ENCODE assay signal across 22 mouse cellular contexts in the genomic region with DNA sequence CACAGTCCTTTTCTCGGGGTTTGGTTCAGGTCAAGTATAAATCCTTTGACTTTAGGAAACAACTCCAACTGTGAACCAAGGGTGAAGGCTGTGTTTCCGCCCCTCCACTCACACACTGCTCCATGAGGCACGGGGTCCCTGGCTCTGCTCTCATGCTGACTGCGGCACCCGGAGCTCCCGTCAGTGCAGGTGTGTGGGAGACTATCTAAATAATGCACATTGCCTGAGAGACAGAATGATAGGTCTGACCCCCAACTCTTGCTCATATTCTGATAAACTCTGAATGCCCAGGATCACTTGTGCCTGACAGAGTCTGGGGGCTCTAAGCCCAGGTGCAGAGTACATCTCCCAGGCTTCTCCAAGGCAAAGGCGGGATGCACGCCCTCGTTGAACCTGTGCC.
DNase-seq lines count a peak whose midpoint lies in the region; ATAC-seq and TF ChIP-seq lines count a peak whose summit lies in the region.
"Had no signal": no experiment of that assay in that cellular context is flagged by ENCODE, and none has a peak within 500 bp of the region (broad histone marks: within the 10 kb centered on the region; RNA-seq: fewer than 3 reads in every experiment).

No protein-coding gene starts in this region.

- H3K27me3 ChIP-seq in heart, embryonic 11.5 days (ENCODE audit: control insufficient read depth, insufficient read depth, low read length): no peaks in the 10 kb centered on the region
- H3K27me3 ChIP-seq in midbrain, embryonic 10.5 days (ENCODE audit: low read depth, poor library complexity, severe bottlenecking): no peaks in the 10 kb centered on the region
- no peaks in the 10 kb centered on the region for H3K27me3 ChIP-seq in midbrain, embryonic 11.5 days (ENCODE audit: control insufficient read depth, insufficient read depth, low read length)
- H3K27me3 ChIP-seq: CH12.LX had no signal

- ATAC-seq in heart, embryonic 11.5 days (replicated peaks; ENCODE audit: insufficient number of reproducible peaks, low FRiP score, low TSS enrichment): no peak
- ATAC-seq in midbrain, embryonic 11.5 days (ENCODE audit: low FRiP score): no peak
- 0 out of 2 replicates have a peak, but pooled peaks have one; percentile 14 for ATAC-seq in megakaryocyte-erythroid progenitor cell, adult 5-6 weeks (replicated peaks; ENCODE audit: low FRiP score, low TSS enrichment, poor library complexity, severe bottlenecking)
- ATAC-seq: activated CD4-positive, CD25-positive, alpha-beta regulatory T cell, adult 4 months; CD4-positive, CD25-positive, alpha-beta regulatory T cell, adult 4 months; Patski had no signal

- H3K4me3 ChIP-seq in heart, embryonic 11.5 days (ENCODE audit: low read depth, low read length): no peak overlapping the region
- H3K4me3 ChIP-seq in left cerebral cortex, adult 2 months: no peak overlapping the region
- H3K4me3 ChIP-seq in midbrain, embryonic 10.5 days: no peak overlapping the region
- H3K4me3 ChIP-seq in midbrain, embryonic 11.5 days (ENCODE audit: low read depth, low read length): no peak overlapping the region

- DNase-seq in heart, adult 11 months: peak; percentile 66
- no peak for DNase-seq in left cerebral cortex, adult 2 months (ENCODE audit: extremely low spot score in 1 of 2, low spot score in 2 of 2)
- DNase-seq in left cerebral cortex, postnatal 25 days (ENCODE audit: low spot score in 2 of 2): no peak
- DNase-seq in midbrain, embryonic 10.5 days (ENCODE audit: low spot score): no peak
- DNase-seq in midbrain, embryonic 11.5 days (ENCODE audit: low spot score, missing footprints): no peak
- DNase-seq in thymus, postnatal 25 days: no peak
- DNase-seq: adrenal gland, adult 2 months; adrenal gland, adult 8-10 months; adrenal gland, postnatal 10 days; adrenal gland, postnatal 14 days; adrenal gland, postnatal 25 days; adrenal gland, postnatal 36 days; B cell, adult 2 months; cerebellum, adult 11 months; cerebellum, adult 11-12 months had no signal

- H3K36me3 ChIP-seq in heart, embryonic 11.5 days (ENCODE audit: control insufficient read depth, insufficient read depth, low read length): no peaks in the 10 kb centered on the region
- H3K36me3 ChIP-seq in midbrain, embryonic 10.5 days: no peaks in the 10 kb centered on the region
- H3K36me3 ChIP-seq in midbrain, embryonic 11.5 days (ENCODE audit: control insufficient read depth, insufficient read depth, low read length): no peaks in the 10 kb centered on the region
- H3K36me3 ChIP-seq: G1E had no signal

- H3K9ac ChIP-seq in heart, embryonic 11.5 days (ENCODE audit: low read depth, low read length): no peak overlapping the region
- no peak overlapping the region for H3K9ac ChIP-seq in midbrain, embryonic 11.5 days (ENCODE audit: low read length)

- H3K9me3 ChIP-seq in heart, embryonic 11.5 days (replicated peaks; ENCODE audit: control insufficient read depth, low read length): no peaks in the 10 kb centered on the region
- no peaks in the 10 kb centered on the region for H3K9me3 ChIP-seq in midbrain, embryonic 10.5 days (replicated peaks)
- no peaks in the 10 kb centered on the region for H3K9me3 ChIP-seq in midbrain, embryonic 11.5 days (ENCODE audit: control insufficient read depth, low read length)
- H3K9me3 ChIP-seq: G1E had no signal

- no peaks in the 10 kb centered on the region for H3K4me1 ChIP-seq in heart, embryonic 11.5 days (ENCODE audit: control insufficient read depth, insufficient read depth, low read length)
- peaks cover 4% of the 10 kb centered on the region; the same call in 1 of the 2 replicates for H3K4me1 ChIP-seq in midbrain, embryonic 10.5 days
- H3K4me1 ChIP-seq in midbrain, embryonic 11.5 days (ENCODE audit: control insufficient read depth, insufficient read depth, low read length): no peaks in the 10 kb centered on the region

- no peak overlapping the region for H3K4me2 ChIP-seq in heart, embryonic 11.5 days
- no peak overlapping the region for H3K4me2 ChIP-seq in midbrain, embryonic 11.5 days

- H3K27ac ChIP-seq in heart, embryonic 11.5 days (ENCODE audit: low read depth, low read length): no peak overlapping the region
- H3K27ac ChIP-seq in left cerebral cortex, adult 2 months: peak overlapping the region; percentile 45; the same call in 1 of the 2 replicates
- H3K27ac ChIP-seq in midbrain, embryonic 10.5 days (replicated peaks): 0 out of 2 replicates have a peak overlapping the region, but pooled peaks have one; percentile 3
- H3K27ac ChIP-seq in midbrain, embryonic 11.5 days (ENCODE audit: low read depth, low read length): no peak overlapping the region

- intact Hi-C loops in left cerebral cortex, adult 2 months (cut with DNase I): no loop called here
- intact Hi-C loops in left cerebral cortex, postnatal 25 days (cut with DNase I): no loop called here

- no peak for TF ChIP-seq CTCF in left cerebral cortex, adult 2 months (IDR thresholded peaks at IDR 0.05)

- 76% methylated on average over 9 of the region's 9 CpGs for WGBS in heart, embryonic 11.5 days (ENCODE audit: insufficient replicate concordance)
- WGBS in midbrain, embryonic 10.5 days: 85% methylated on average over 9 of the region's 9 CpGs
- 86% methylated on average over 9 of the region's 9 CpGs for WGBS in midbrain, embryonic 11.5 days

Comparison
In these comparisons a context has a peak if more than half of its experiments do, and no peak if none do; other contexts are left out.
1. H3K27ac ChIP-seq: peak in left cerebral cortex, adult 2 months (single experiment) and midbrain, embryonic 10.5 days (single experiment); none in heart, embryonic 11.5 days (single experiment) and midbrain, embryonic 11.5 days (single experiment).